ENCODE assay signal across 10 mouse cellular contexts in the genomic region with DNA sequence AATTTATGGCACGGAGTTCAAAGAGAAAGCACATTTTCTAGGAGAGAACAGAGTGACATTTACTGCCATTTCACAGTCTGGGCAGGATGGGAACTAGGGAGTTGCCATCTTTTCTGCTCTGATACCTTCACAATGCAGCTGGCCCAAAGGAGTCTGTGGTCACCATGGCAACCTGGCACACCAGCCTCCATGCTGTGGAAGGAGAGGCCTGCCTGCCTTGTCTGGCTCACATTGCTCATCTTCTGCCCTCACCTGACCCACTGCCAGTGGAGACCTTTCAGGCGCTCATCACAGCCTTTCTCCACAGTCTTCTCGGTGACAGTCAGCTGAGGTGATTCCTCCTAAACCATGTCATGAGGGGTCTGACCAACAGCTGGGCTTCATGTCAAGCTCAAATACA.
DNase-seq lines count a peak whose midpoint lies in the region; ATAC-seq lines count a peak whose summit lies in the region.
"Had no signal": no experiment of that assay in that cellular context is flagged by ENCODE, and none has a peak within 500 bp of the region (broad histone marks: within the 10 kb centered on the region; RNA-seq: fewer than 3 reads in every experiment).

No protein-coding gene starts in this region.

- no peak overlapping the region for H3K4me3 ChIP-seq in hindbrain, embryonic 13.5 days
- H3K4me3 ChIP-seq in midbrain, embryonic 12.5 days = no peak overlapping the region
- no peak overlapping the region for H3K4me3 ChIP-seq in intestine, embryonic 16.5 days (ENCODE audit: low read length)
- H3K4me3 ChIP-seq: embryonic facial prominence, embryonic 13.5 days; limb, embryonic 13.5 days had no signal

- peaks cover 76% of the 10 kb centered on the region for H3K4me1 ChIP-seq in hindbrain, embryonic 13.5 days (replicated peaks)
- peaks cover 42% of the 10 kb centered on the region for H3K4me1 ChIP-seq in midbrain, embryonic 12.5 days
- no peaks in the 10 kb centered on the region for H3K4me1 ChIP-seq in intestine, embryonic 16.5 days (ENCODE audit: control insufficient read depth, insufficient read depth, low read length)

- H3K9ac ChIP-seq in hindbrain, embryonic 13.5 days = no peak overlapping the region
- no peak overlapping the region for H3K9ac ChIP-seq in midbrain, embryonic 12.5 days (replicated peaks)
- no peak overlapping the region for H3K9ac ChIP-seq in intestine, embryonic 16.5 days (ENCODE audit: low read depth, low read length)
- H3K9ac ChIP-seq: embryonic facial prominence, embryonic 13.5 days; limb, embryonic 13.5 days had no signal

- 28% methylated on average over 3 of the region's 3 CpGs for WGBS in hindbrain, embryonic 13.5 days
- WGBS in midbrain, embryonic 12.5 days = 30% methylated on average over 3 of the region's 3 CpGs
- WGBS in intestine, embryonic 16.5 days = 70% methylated on average over 3 of the region's 3 CpGs

- H3K27me3 ChIP-seq in hindbrain, embryonic 13.5 days = no peaks in the 10 kb centered on the region
- 0 out of 2 replicates have a peak, but pooled peaks cover 4% of the 10 kb centered on the region for H3K27me3 ChIP-seq in midbrain, embryonic 12.5 days
- H3K27me3 ChIP-seq in intestine, embryonic 16.5 days (replicated peaks; ENCODE audit: control insufficient read depth, insufficient read depth, low read length) = no peaks in the 10 kb centered on the region

- H3K36me3 ChIP-seq in hindbrain, embryonic 13.5 days = no peaks in the 10 kb centered on the region
- H3K36me3 ChIP-seq in midbrain, embryonic 12.5 days = no peaks in the 10 kb centered on the region
- no peaks in the 10 kb centered on the region for H3K36me3 ChIP-seq in intestine, embryonic 16.5 days (ENCODE audit: control insufficient read depth, insufficient read depth, low read length)
- H3K36me3 ChIP-seq: embryonic facial prominence, embryonic 13.5 days; limb, embryonic 13.5 days had no signal

- H3K4me2 ChIP-seq in hindbrain, embryonic 13.5 days = peak overlapping the region; percentile 15; the same call in 1 of the 2 replicates
- H3K4me2 ChIP-seq in midbrain, embryonic 12.5 days (replicated peaks) = no peak overlapping the region; the same call in 1 of the 2 replicates
- no peak overlapping the region for H3K4me2 ChIP-seq in intestine, embryonic 16.5 days (ENCODE audit: low read depth, low read length)
- H3K4me2 ChIP-seq: embryonic facial prominence, embryonic 13.5 days; limb, embryonic 13.5 days had no signal

- ATAC-seq in hindbrain, embryonic 13.5 days (ENCODE audit: low FRiP score) = peak; percentile 89
- peak; percentile 80 for ATAC-seq in midbrain, embryonic 12.5 days (ENCODE audit: low FRiP score, low read depth)
- ATAC-seq in intestine, embryonic 16.5 days = no peak

- peak; percentile 6 for DNase-seq in heart, postnatal 4 days
- DNase-seq in heart, adult 8-10 months (ENCODE audit: low spot score) = no peak
- peak; percentile 54 to 64 for DNase-seq in cerebellum, postnatal 36 days
- DNase-seq in right cerebral cortex, postnatal 36 days (ENCODE audit: low spot score in 2 of 2) = peak; percentile 47 to 62
- no peak for DNase-seq in lung, postnatal 36 days

- no peaks in the 10 kb centered on the region for H3K9me3 ChIP-seq in hindbrain, embryonic 13.5 days
- H3K9me3 ChIP-seq in midbrain, embryonic 12.5 days = no peaks in the 10 kb centered on the region
- no peaks in the 10 kb centered on the region for H3K9me3 ChIP-seq in intestine, embryonic 16.5 days (ENCODE audit: control insufficient read depth, low read length)
- H3K9me3 ChIP-seq: embryonic facial prominence, embryonic 13.5 days; limb, embryonic 13.5 days had no signal

- peak overlapping the region; percentile 89 for H3K27ac ChIP-seq in hindbrain, embryonic 13.5 days
- H3K27ac ChIP-seq in midbrain, embryonic 12.5 days (replicated peaks) = peak overlapping the region; percentile 65
- H3K27ac ChIP-seq in intestine, embryonic 16.5 days (ENCODE audit: low read length) = no peak overlapping the region
- H3K27ac ChIP-seq: embryonic facial prominence, embryonic 13.5 days; limb, embryonic 13.5 days had no signal

Comparison
In these comparisons a context has a peak if more than half of its experiments do, and no peak if none do; other contexts are left out.
1. DNase-seq: peak in heart, postnatal 4 days (single experiment), cerebellum, postnatal 36 days (2 of 2) and right cerebral cortex, postnatal 36 days (2 of 2); none in heart, adult 8-10 months (single experiment) and lung, postnatal 36 days (single experiment).